Comparison of ENCODE assay signal across 15 mouse cellular contexts in genomic region chr7:66200383-66200782, GRCm38 (mm10).
DNase-seq lines count a peak whose midpoint lies in the region; ATAC-seq and TF ChIP-seq lines count a peak whose summit lies in the region.
"Had no signal": no experiment of that assay in that cellular context is flagged by ENCODE, and none has a peak within 500 bp of the region (broad histone marks: within the 10 kb centered on the region; RNA-seq: fewer than 3 reads in every experiment).

No protein-coding gene starts in this region.

- H3K4me2 ChIP-seq in heart, embryonic 15.5 days, result no peak overlapping the region
- H3K4me2 ChIP-seq in midbrain, embryonic 15.5 days, result no peak overlapping the region
- H3K4me2 ChIP-seq in midbrain, embryonic 14.5 days (ENCODE audit: low read length), result no peak overlapping the region
- H3K4me2 ChIP-seq in limb, embryonic 12.5 days, result no peak overlapping the region
- H3K4me2 ChIP-seq in liver, embryonic 16.5 days (ENCODE audit: low read depth, low read length), result no peak overlapping the region
- H3K4me2 ChIP-seq: embryonic facial prominence, embryonic 15.5 days had no signal

- no peak overlapping the region for H3K4me3 ChIP-seq in heart, embryonic 15.5 days
- H3K4me3 ChIP-seq in heart, adult 2 months, result no peak overlapping the region
- no peak overlapping the region for H3K4me3 ChIP-seq in midbrain, embryonic 15.5 days
- H3K4me3 ChIP-seq in midbrain, embryonic 14.5 days (replicated peaks; ENCODE audit: low read depth, low read length), result no peak overlapping the region
- H3K4me3 ChIP-seq in limb, embryonic 12.5 days (replicated peaks), result no peak overlapping the region
- no peak overlapping the region for H3K4me3 ChIP-seq in liver, embryonic 16.5 days (ENCODE audit: low read depth, low read length)
- H3K4me3 ChIP-seq: embryonic facial prominence, embryonic 15.5 days; forebrain, embryonic 10.5 days; hindbrain, embryonic 10.5 days; left cerebral cortex, adult 2 months had no signal

- no peak for DNase-seq in heart, adult 2 months
- no peak for DNase-seq in midbrain, embryonic 14.5 days
- DNase-seq in ovary, postnatal 10 days (ENCODE audit: low spot score), result no peak
- DNase-seq: cerebellum, adult 9-11 months; gastrocnemius, postnatal 10 days; thymus, adult 18-20 months had no signal

- TF ChIP-seq CTCF in heart, adult 2 months (IDR thresholded peaks at IDR 0.05), result no peak

- intact Hi-C loops in heart, adult 2 months (cut with DNase I), result no loop called here

- no peaks in the 10 kb centered on the region for H3K27me3 ChIP-seq in heart, embryonic 15.5 days
- no peaks in the 10 kb centered on the region for H3K27me3 ChIP-seq in heart, adult 2 months (ENCODE audit: control insufficient read depth, insufficient read depth, low read length)
- H3K27me3 ChIP-seq in midbrain, embryonic 15.5 days (replicated peaks), result no peaks in the 10 kb centered on the region
- no peaks in the 10 kb centered on the region for H3K27me3 ChIP-seq in midbrain, embryonic 14.5 days (ENCODE audit: control insufficient read depth, insufficient read depth, low read length)
- H3K27me3 ChIP-seq in limb, embryonic 12.5 days, result no peaks in the 10 kb centered on the region
- H3K27me3 ChIP-seq in liver, embryonic 16.5 days (ENCODE audit: control insufficient read depth, insufficient read depth, low read depth, low read length), result no peaks in the 10 kb centered on the region
- H3K27me3 ChIP-seq: embryonic facial prominence, embryonic 15.5 days had no signal

- H3K27ac ChIP-seq in heart, embryonic 15.5 days, result peak overlapping the region; percentile 43
- no peak overlapping the region for H3K27ac ChIP-seq in heart, adult 2 months
- 0 out of 2 replicates have a peak overlapping the region, but pooled peaks have one; percentile 29 for H3K27ac ChIP-seq in midbrain, embryonic 15.5 days
- no peak overlapping the region for H3K27ac ChIP-seq in midbrain, embryonic 14.5 days (replicated peaks; ENCODE audit: low read depth, low read length)
- H3K27ac ChIP-seq in limb, embryonic 12.5 days, result peak overlapping the region; percentile 85; the same call in 1 of the 2 replicates
- peak overlapping the region; percentile 40 for H3K27ac ChIP-seq in liver, embryonic 16.5 days (ENCODE audit: low read length)
- H3K27ac ChIP-seq: embryonic facial prominence, embryonic 15.5 days; left cerebral cortex, adult 2 months had no signal

- no peak for TF ChIP-seq POLR2A in heart, adult 2 months (IDR thresholded peaks at IDR 0.05; ENCODE audit: insufficient read depth, low read depth, low read length)

- no peak overlapping the region for H3K9ac ChIP-seq in heart, embryonic 15.5 days
- H3K9ac ChIP-seq in heart, adult 2 months (ENCODE audit: low read depth, low read length), result no peak overlapping the region
- no peak overlapping the region for H3K9ac ChIP-seq in midbrain, embryonic 15.5 days
- H3K9ac ChIP-seq in midbrain, embryonic 14.5 days (replicated peaks; ENCODE audit: low read length), result no peak overlapping the region
- H3K9ac ChIP-seq in limb, embryonic 12.5 days (replicated peaks), result no peak overlapping the region
- no peak overlapping the region; the same call in 1 of the 2 replicates for H3K9ac ChIP-seq in liver, embryonic 16.5 days (ENCODE audit: low read depth, low read length)
- H3K9ac ChIP-seq: embryonic facial prominence, embryonic 15.5 days had no signal

- H3K36me3 ChIP-seq in heart, embryonic 15.5 days, result no peaks in the 10 kb centered on the region
- no peaks in the 10 kb centered on the region for H3K36me3 ChIP-seq in heart, adult 2 months (ENCODE audit: control insufficient read depth, insufficient read depth, low read length)
- H3K36me3 ChIP-seq in midbrain, embryonic 15.5 days (replicated peaks), result no peaks in the 10 kb centered on the region
- H3K36me3 ChIP-seq in midbrain, embryonic 14.5 days (ENCODE audit: control insufficient read depth, insufficient read depth, low read length), result no peaks in the 10 kb centered on the region
- H3K36me3 ChIP-seq in limb, embryonic 12.5 days, result no peaks in the 10 kb centered on the region
- H3K36me3 ChIP-seq in liver, embryonic 16.5 days (ENCODE audit: control insufficient read depth, insufficient read depth), result no peaks in the 10 kb centered on the region
- H3K36me3 ChIP-seq: embryonic facial prominence, embryonic 15.5 days; forebrain, embryonic 10.5 days; hindbrain, embryonic 10.5 days had no signal

- WGBS in heart, embryonic 15.5 days, result 62% methylated on average over 3 of the region's 3 CpGs
- WGBS in heart, adult 2 months, result 91% methylated on average over 3 of the region's 3 CpGs
- 77% methylated on average over 3 of the region's 3 CpGs for WGBS in midbrain, embryonic 15.5 days
- 84% methylated on average over 3 of the region's 3 CpGs for WGBS in midbrain, embryonic 14.5 days
- 73% methylated on average over 3 of the region's 3 CpGs for WGBS in limb, embryonic 12.5 days
- WGBS in liver, embryonic 16.5 days (ENCODE audit: insufficient replicate concordance), result 72% methylated on average over 3 of the region's 3 CpGs

- H3K79me2 ChIP-seq in heart, adult 2 months (replicated peaks; ENCODE audit: control insufficient read depth, insufficient read depth, low read length), result no peaks in the 10 kb centered on the region

- no peak for ATAC-seq in heart, embryonic 15.5 days (replicated peaks; ENCODE audit: insufficient number of reproducible peaks, insufficient read depth, low FRiP score, low read depth)
- ATAC-seq in midbrain, embryonic 15.5 days (replicated peaks), result no peak
- no peak for ATAC-seq in midbrain, embryonic 14.5 days (ENCODE audit: low FRiP score, low TSS enrichment)
- ATAC-seq in limb, embryonic 12.5 days (ENCODE audit: insufficient number of reproducible peaks, insufficient read depth, low FRiP score, low TSS enrichment, low read depth), result no peak
- no peak for ATAC-seq in liver, embryonic 16.5 days (ENCODE audit: low read depth)
- ATAC-seq: inflammation-experienced regulatory T-cells, adult 6 months had no signal

- no peak for TF ChIP-seq EP300 in heart, adult 2 months (IDR thresholded peaks at IDR 0.05; ENCODE audit: insufficient read depth, low read depth, low read length)

- no peaks in the 10 kb centered on the region for H3K9me3 ChIP-seq in heart, embryonic 15.5 days (replicated peaks)
- no peaks in the 10 kb centered on the region for H3K9me3 ChIP-seq in midbrain, embryonic 15.5 days
- 0 out of 2 replicates have a peak, but pooled peaks cover 3% of the 10 kb centered on the region for H3K9me3 ChIP-seq in midbrain, embryonic 14.5 days (ENCODE audit: control insufficient read depth, low read length)
- no peaks in the 10 kb centered on the region for H3K9me3 ChIP-seq in limb, embryonic 12.5 days
- H3K9me3 ChIP-seq in liver, embryonic 16.5 days (replicated peaks; ENCODE audit: control insufficient read depth, low read length), result no peaks in the 10 kb centered on the region
- H3K9me3 ChIP-seq: embryonic facial prominence, embryonic 15.5 days; hindbrain, embryonic 10.5 days had no signal

- H3K4me1 ChIP-seq in heart, embryonic 15.5 days (replicated peaks), result peaks cover 58% of the 10 kb centered on the region
- peaks cover 13% of the 10 kb centered on the region for H3K4me1 ChIP-seq in heart, adult 2 months (ENCODE audit: control insufficient read depth, insufficient read depth, low read length)
- H3K4me1 ChIP-seq in midbrain, embryonic 15.5 days, result peaks cover 9% of the 10 kb centered on the region
- 0 out of 2 replicates have a peak, but pooled peaks cover 3% of the 10 kb centered on the region for H3K4me1 ChIP-seq in midbrain, embryonic 14.5 days (ENCODE audit: control insufficient read depth, insufficient read depth, low read length)
- peaks cover 31% of the 10 kb centered on the region for H3K4me1 ChIP-seq in limb, embryonic 12.5 days (replicated peaks)
- peaks cover 60% of the 10 kb centered on the region for H3K4me1 ChIP-seq in liver, embryonic 16.5 days (ENCODE audit: control insufficient read depth, low read depth, low read length)

Comparison
In these comparisons a context has a peak if more than half of its experiments do, and no peak if none do; other contexts are left out.
1. H3K27ac ChIP-seq: peak in heart, embryonic 15.5 days (single experiment), midbrain, embryonic 15.5 days (single experiment), limb, embryonic 12.5 days (single experiment) and liver, embryonic 16.5 days (single experiment); none in heart, adult 2 months (single experiment) and midbrain, embryonic 14.5 days (single experiment).